In the genomic region with DNA sequence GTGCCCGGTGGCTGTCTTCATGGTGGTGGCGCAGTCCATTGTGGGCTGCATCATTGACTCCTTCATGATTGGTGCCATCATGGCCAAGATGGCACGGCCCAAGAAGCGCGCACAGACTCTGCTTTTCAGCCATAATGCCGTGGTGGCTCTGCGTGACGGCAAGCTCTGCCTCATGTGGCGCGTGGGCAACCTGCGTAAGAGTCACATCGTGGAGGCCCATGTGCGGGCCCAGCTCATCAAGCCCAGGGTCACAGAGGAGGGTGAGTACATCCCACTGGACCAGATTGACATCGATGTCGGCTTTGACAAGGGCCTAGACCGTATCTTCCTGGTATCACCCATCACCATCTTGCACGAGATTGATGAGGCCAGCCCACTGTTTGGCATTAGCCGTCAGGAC, we compare ENCODE assay signal across 36 mouse cellular contexts. TPM values are rescaled to one million over a fixed set of nuclear protein-coding genes. Genes with fewer than 3 reads are reported as not detected.
"Had no signal": no experiment of that assay in that cellular context is flagged by ENCODE, and none has a peak within 500 bp of the region (broad histone marks: within the 10 kb centered on the region; RNA-seq: fewer than 3 reads in every experiment).

No protein-coding gene starts in this region.

- H3K36me3 ChIP-seq: heart, embryonic 10.5 days; heart, embryonic 13.5 days; heart, embryonic 15.5 days; hindbrain, embryonic 10.5 days; hindbrain, embryonic 12.5 days; intestine, embryonic 15.5 days; kidney, embryonic 15.5 days had no signal

- H3K27me3 ChIP-seq: heart, embryonic 13.5 days; heart, embryonic 15.5 days; hindbrain, embryonic 12.5 days; hindbrain, embryonic 13.5 days; hindbrain, embryonic 15.5 days; intestine, embryonic 15.5 days; kidney, embryonic 15.5 days had no signal

- H3K9ac ChIP-seq: heart, embryonic 12.5 days; heart, embryonic 13.5 days; heart, embryonic 15.5 days; hindbrain, embryonic 12.5 days; hindbrain, embryonic 13.5 days; hindbrain, embryonic 14.5 days; hindbrain, embryonic 15.5 days; intestine, embryonic 15.5 days; kidney, embryonic 15.5 days had no signal

- H3K27ac ChIP-seq: heart, embryonic 10.5 days; heart, embryonic 13.5 days; hindbrain, embryonic 10.5 days; hindbrain, embryonic 12.5 days; hindbrain, embryonic 13.5 days; hindbrain, embryonic 14.5 days; hindbrain, embryonic 15.5 days; hindbrain, postnatal 0 days; intestine, embryonic 15.5 days; kidney, embryonic 15.5 days; kidney, postnatal 0 days; layer of hippocampus, adult 2 months; left cerebral cortex, adult 2 months had no signal

- H3K9me3 ChIP-seq: heart, embryonic 10.5 days; heart, embryonic 12.5 days; heart, embryonic 13.5 days; heart, embryonic 15.5 days; hindbrain, embryonic 10.5 days; hindbrain, embryonic 12.5 days; hindbrain, embryonic 13.5 days; hindbrain, embryonic 15.5 days; intestine, embryonic 15.5 days; kidney, embryonic 15.5 days had no signal

- ATAC-seq: hindbrain, embryonic 16.5 days; hindbrain, postnatal 0 days; inflammation-experienced regulatory T-cells, adult 6 months; intestine, embryonic 15.5 days; intestine, embryonic 16.5 days; intestine, postnatal 0 days had no signal

- H3K4me2 ChIP-seq: heart, embryonic 11.5 days; heart, embryonic 12.5 days; heart, embryonic 13.5 days; heart, embryonic 15.5 days; hindbrain, embryonic 12.5 days; hindbrain, embryonic 13.5 days; hindbrain, embryonic 14.5 days; hindbrain, embryonic 15.5 days; intestine, embryonic 15.5 days; kidney, embryonic 15.5 days had no signal

- H3K4me3 ChIP-seq: heart, embryonic 10.5 days; heart, embryonic 12.5 days; heart, embryonic 13.5 days; heart, embryonic 15.5 days; hindbrain, embryonic 10.5 days; hindbrain, embryonic 12.5 days; hindbrain, embryonic 13.5 days; hindbrain, embryonic 15.5 days; intestine, embryonic 15.5 days; kidney, embryonic 15.5 days; layer of hippocampus, adult 2 months; left cerebral cortex, adult 2 months had no signal

- DNase-seq: heart, postnatal 10 days; heart, postnatal 14 days; heart, postnatal 36 days; heart, postnatal 4 days; kidney, adult 11 months; kidney, adult 18-20 months; kidney, adult 2 months; kidney, adult 8-10 months; kidney, adult 9 months; kidney, postnatal 10 days; kidney, postnatal 14 days; kidney, postnatal 25 days; kidney, postnatal 36 days; kidney, postnatal 4 days; layer of hippocampus, adult 9-11 months had no signal

- H3K4me1 ChIP-seq: hindbrain, embryonic 15.5 days had no signal

RNA-seq across cellular contexts. Expression of gene Kcnj12, which starts 47.3 kb away (rescaled TPM):
- total RNA-seq: hematopoietic stem cell, adult 5-6 weeks had no signal
- polyA plus RNA-seq: inflammation-experienced regulatory T-cells, adult 6 months had no signal
